Mouse (Mus musculus) spleen, embryonic (tissue): ENCODE measurements around the gene Lmntd1.

Source experiments
- CTCF ChIA-PET: fragments of 350-600 bp; sonication (Branson Sonifier 250); formaldehyde crosslinking; loops from one replicate; lab custom pipeline; 2022; lab: Charles Lee

Lmntd1 gene

DNA sequence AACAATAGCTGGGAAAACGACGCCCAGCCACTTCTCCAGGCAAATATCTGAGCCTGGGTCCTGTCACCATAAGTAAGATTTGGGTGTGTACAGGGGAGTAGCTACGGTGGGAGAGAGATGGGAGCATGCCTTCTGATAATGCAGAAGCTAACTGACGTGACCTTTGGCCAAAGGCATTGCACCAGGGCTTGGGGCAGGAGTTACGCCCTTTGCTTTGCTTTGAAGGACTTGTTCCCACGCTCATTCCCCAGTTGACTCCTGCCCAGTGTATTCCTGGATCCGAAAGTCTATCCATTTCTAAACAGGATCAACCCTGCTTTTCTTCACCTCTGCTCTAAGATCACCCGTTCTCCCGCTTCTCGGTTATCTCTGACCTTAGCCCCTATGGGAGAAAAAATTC, 178.4 kb downstream of the Lmntd1 start:
- CTCF ChIA-PET: no interaction called here

DNA sequence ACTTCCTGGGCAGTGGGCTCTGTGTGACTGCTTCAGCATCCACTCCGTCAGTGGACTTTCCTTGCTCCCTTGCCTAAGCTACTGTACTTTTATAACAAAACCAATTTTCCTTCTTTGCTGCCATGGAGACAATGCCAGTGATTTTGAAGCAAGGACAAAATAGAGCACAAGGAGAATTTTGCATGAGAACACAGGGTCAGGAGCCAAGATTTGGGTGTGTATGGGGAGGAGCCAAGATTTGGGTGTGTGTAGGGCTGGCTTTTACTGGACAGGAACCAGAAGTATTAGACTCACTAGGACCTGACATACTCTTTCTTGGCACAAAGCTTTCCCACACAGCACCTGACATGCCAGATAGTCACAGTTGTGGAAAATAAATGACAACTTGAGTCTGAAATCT, 179.0 kb downstream of the Lmntd1 start:
- CTCF ChIA-PET: no interaction called here

GRCm38 (mm10) chr6:145433897-145434296, 180.2 kb downstream of the Lmntd1 start:
- CTCF ChIA-PET: no interaction called here

- CTCF ChIA-PET: no interaction called here
Observed at GRCm38 (mm10) chr6:145432711-145433708, 181.1 kb downstream of the Lmntd1 start.

DNA sequence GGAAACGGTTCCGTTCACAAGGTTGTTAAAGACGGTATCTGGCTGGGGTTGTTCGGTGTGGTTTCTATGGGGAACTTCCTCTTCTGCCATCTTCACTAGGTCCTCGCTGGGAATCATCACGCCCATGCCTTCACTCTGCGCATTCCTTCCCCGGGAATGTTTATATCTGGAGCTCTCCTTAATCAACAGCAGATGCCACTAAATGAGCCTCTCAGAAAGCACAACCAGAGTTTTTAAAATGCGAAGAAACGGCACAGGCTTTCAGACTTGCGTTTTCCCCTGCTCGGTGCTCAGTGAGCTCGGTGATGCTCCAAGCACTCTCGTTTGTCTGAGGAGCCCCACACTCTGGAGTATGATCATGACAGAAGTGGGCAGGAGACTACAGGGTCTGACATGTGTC, 182.4 kb downstream of the Lmntd1 start:
- CTCF ChIA-PET: no interaction called here

DNA sequence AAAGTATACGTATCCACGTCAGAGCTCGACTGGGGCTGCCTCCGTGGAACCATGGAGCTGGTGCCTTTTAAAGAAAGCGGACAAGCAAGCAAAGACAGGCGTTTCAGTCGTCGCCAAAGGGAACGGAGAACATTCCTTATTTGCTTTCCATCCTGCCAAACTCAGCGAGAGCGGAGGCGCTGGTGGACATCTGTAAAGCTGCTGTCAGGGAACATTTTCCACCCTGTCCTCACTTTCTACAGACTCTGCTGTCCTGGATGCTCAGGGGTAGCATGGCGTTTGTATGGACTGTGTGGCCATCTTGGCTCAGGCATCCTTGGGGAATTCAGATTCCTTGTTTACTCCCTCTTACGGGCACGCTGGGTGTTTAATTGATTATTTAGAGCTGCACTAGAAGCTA, 186.7 kb downstream of the Lmntd1 start:
- CTCF ChIA-PET: no interaction called here

DNA sequence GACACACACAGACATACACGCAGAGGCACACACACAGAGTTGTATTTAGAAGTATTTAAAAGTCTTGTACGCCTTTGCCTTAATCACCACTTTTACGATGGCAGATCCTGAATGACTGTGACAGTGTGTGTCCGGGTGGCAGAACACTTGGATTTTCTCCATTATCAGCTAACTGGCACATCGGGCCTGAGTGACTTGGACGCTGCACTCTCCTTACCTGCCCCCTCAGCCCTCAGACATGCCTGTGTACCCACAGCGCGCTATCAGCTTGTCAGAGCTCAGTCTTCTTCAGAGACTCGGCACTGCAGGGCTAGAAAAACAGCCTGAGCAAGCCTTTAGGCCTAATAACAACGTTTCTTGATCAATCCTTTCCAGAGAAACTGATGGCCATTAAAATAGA, 187.6 kb downstream of the Lmntd1 start:
- CTCF ChIA-PET: no interaction called here

DNA sequence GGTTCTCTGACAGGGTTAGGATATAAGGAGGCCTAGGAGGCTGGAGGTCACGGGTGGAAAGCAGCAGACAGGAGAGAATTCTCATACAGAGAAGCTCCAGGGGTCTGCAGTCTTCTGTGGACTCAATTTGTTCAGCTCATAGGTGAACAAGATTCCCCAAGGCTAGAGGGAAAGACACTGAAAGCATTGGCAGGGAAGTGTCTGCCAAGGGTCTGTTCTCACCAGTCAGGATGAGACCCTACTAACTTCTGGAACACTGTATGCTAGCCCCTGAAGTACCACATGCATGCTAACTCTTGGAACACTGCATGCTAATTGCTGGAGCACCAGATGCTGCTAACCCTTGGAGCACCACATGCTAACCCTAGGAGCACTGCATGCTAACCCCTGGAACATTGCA, 190.0 kb downstream of the Lmntd1 start:
- CTCF ChIA-PET: no interaction called here

GRCm38 (mm10) chr6:145423484-145423883, 190.6 kb downstream of the Lmntd1 start:
- CTCF ChIA-PET: interaction anchor here (0.7 kb wide), 1 partner anchor 64 kb away, joined by 3 read pairs; no protein-coding TSS in a partner anchor

- CTCF ChIA-PET: no interaction called here
Observed at GRCm38 (mm10) chr6:145421666-145422065, 192.5 kb downstream of the Lmntd1 start.

DNA sequence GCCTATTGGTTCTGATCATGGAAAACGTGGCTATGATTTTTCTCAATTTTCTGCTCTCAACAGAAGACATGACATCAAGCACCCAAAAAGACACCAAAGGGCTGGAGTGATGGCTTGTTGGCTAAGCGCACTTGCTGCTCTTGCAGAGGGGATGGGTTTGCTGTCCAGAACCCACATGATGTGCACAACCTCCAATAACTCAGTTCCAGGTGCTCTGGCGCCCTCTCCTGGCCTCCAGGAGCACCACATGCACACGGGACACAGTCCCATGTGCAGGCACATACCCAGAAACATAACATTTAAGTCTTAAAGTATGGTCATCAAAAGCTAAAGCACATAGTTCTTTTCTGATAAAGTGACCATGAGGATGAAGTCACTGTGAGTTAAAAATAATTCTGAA, 193.7 kb downstream of the Lmntd1 start:
- CTCF ChIA-PET: no interaction called here

DNA sequence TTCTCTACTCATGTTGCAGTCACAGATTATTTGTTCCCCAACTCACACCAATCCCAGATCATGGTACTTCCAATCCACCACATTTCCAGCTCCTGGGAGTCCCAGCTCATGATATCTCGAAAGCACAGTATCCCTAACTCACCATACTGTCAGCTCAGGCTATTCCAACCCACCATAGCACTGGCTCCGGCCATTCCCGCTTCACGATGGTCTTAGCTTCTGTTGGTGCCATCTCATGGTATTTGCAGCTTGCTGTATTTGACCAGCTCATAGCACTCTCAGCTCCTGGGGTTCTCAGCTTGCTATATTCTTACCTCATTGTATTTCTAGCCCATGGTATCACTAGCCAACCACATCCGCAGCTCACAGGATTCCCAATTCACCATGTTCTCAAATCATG, 195.3 kb downstream of the Lmntd1 start:
- CTCF ChIA-PET: interaction anchor here (1.0 kb wide), 1 partner anchor 240 kb away, joined by 3 read pairs; no protein-coding TSS in a partner anchor

DNA sequence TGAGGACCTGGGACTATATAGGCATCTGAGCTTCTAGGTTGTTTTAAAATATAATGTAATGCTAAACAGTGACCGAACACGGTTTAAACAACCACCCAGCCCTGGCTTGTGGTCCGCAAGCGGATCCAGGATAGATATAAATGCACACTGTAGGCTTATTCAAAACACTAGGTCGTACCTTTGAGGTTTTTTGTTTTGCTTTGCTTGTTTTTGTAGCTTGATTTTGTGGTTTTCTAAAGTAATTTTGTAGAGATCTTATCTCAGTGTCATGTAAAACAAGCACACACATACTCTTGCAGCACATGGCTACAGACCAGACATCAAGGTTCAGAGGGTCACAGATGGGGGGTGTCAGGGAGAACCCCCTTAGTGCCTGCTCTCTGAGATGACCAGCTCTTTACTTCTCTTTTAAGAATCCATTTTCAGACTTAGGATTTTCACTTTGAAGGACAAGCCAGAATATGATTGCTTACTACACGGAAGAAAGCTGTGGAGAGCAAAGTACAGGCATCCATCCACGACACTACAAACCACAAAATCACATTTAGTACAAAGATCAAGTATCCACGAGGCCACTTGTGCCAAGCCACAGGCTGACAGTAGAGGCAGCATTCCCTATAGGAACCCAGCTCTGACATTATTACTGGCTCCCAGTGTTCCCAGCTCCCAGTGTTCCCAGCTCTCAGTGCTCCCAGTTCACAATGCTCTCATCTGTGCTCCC, 196.2 kb downstream of the Lmntd1 start:
- CTCF ChIA-PET: no interaction called here

DNA sequence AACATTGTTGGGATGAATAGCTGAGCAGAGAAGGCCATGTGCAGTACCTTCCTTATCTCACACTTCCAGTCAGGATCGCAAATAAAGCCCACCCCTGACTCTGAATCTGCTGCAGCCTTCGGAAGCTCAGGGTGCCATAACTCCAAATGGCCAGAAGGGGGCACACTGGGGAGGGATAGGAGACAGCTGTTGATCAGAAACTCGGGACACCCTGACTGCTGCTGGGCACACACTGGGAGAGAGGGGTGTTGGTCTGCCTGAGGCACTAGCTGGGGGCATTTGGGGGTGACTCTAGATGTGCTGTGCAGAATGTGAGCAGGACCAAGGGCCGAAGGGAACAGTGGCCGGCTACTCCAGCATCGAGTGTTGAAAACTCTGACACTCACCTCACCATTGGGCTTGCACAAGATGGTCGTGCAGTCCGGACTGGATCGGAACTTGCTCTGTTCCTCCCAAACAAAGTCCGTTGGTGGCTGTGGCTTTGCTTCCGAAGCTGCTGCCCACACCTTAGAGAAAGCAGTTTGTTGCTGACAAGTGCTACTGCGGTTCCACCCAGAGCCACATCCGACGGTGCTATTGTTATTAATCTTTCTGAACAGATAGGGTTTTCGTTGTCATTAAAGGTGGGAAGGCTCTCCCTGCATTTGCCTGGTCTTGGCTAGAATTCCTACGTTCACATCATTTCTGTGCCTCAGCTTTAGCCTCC, 197.0 kb downstream of the Lmntd1 start:
- CTCF ChIA-PET: interaction anchor here (0.5 kb wide), 1 partner anchor 64 kb away, joined by 4 read pairs; no protein-coding TSS in a partner anchor

GRCm38 (mm10) chr6:145404369-145405051, 209.6 kb downstream of the Lmntd1 start:
- CTCF ChIA-PET: no interaction called here

DNA sequence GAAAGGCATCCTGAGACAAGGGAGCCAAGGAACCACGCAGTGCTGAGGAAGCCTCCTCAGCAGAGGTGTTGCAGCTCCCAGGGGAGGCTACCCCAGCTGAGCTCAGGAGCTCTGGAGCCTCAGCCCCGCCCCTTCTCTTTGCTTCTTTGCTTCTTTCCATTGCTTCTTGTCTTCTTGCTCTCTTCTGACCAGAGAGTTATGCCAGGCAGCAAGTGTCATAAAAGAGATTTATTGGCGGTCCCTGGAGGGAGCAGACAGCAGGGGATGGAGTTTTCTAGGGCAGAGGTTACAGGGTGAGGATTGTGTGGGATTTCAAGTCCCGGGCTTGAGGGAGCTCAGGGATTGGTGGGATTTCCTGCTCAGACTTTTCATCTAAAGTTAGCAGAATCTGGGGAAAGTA, 213.0 kb downstream of the Lmntd1 start:
- CTCF ChIA-PET: no interaction called here

GRCm38 (mm10) chr6:145397881-145398280, 216.2 kb downstream of the Lmntd1 start:
- CTCF ChIA-PET: no interaction called here

- CTCF ChIA-PET: no interaction called here
Observed at GRCm38 (mm10) chr6:145396534-145396933, 217.6 kb downstream of the Lmntd1 start.

GRCm38 (mm10) chr6:145390421-145390820, 223.7 kb downstream of the Lmntd1 start:
- CTCF ChIA-PET: no interaction called here

GRCm38 (mm10) chr6:145389904-145390303, 224.2 kb downstream of the Lmntd1 start:
- CTCF ChIA-PET: no interaction called here

GRCm38 (mm10) chr6:145387378-145387777, 226.7 kb downstream of the Lmntd1 start:
- CTCF ChIA-PET: interaction anchor here (0.6 kb wide), 1 partner anchor 433 kb away, joined by 10 read pairs; no protein-coding TSS in a partner anchor
